Mouse (Mus musculus) frontal cortex, adult (tissue): ENCODE results near the gene Gm20388.

ENCODE experiments used
- ATAC-seq: cut with Nextera tagmentation; 2 replicates; pipeline ENCODE4 v1.9.2; 2017; ENCODE audit warnings: mild to moderate bottlenecking, moderate library complexity, mixed read lengths; ENCODE audit not compliant: low TSS enrichment

The Gm20388 gene

DNA sequence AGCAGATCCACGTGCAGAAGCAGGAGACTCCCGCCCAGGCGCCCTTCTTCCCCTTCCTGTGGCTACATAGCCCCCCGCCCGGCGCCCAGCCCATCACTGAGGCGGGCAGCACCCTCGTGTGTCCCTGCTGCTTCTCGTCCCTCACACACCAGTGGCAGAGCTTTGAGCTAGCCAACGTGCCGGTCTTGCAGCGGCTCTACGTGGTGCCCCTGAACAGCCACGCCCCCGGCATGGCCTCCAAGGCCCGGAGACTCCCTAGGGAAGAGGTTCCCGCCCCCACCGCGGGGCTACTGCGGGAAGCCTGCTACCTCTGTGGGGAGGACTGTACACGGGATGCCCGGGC is 318.9 kb downstream of the Gm20388 start:
- no peak for ATAC-seq

DNA sequence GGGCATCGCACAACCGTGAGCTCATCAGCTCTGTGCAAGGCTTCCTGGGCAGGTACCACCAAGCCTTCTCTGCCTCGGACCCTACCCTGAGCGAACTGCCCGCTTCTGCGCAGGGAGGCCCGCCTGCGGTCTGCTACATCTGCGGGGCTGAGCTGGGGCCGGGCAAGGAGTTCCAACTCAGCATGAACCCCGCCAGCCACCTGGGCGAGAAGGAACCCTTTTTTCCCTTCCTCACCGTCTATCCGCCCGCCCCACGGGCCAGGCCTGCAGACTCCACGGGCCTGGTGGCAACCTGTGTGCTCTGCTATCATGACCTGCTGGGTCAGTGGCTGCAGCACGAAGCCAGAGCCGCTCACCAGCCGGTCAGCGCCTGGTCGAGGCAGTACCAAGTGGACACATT is 319.4 kb downstream of the Gm20388 start:
- ATAC-seq = no peak

DNA sequence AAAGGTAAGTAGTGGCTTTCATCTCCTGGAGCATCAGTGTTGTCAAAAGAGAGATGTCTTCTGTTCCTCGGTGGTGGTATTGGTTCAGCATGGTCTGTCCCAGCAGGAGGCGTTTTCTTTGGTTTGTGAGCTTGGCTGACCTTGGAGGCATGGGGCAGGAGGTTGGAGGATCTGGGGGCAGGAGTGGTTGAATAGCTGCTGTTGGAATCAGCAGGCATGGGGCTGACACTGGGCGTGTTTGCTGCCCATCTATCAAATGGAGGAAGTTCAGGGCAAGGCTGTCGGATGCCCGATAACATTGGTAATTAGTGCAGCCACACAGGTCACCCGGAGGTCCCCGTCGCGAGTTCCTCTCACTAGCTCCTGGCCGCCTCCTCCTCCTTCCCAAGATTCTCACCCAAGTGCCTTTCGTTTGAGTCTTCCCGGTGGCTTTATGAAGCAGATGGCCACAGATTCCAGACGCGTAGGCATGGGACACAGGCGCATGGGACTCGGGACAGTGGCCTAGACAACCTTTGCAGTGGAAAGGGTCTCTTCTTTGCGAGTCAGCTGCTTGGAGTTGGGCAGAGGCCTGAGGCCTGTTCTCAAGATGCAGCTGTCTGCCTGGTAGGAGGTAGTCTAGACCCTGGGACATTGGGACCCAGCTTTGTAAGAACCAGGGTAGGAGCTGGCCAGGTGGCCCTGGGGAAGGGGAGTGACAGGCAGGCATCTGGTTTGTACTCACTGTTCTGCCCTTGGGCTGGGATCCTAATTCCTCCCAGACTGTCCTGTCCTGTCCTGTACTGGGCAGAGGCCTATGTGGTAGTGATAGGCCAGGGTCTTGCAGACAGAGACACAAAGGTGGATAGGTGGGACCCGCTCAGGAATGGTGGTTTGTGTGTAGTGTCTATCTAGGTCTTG is 320.3 kb downstream of the Gm20388 start:
- no peak for ATAC-seq

DNA sequence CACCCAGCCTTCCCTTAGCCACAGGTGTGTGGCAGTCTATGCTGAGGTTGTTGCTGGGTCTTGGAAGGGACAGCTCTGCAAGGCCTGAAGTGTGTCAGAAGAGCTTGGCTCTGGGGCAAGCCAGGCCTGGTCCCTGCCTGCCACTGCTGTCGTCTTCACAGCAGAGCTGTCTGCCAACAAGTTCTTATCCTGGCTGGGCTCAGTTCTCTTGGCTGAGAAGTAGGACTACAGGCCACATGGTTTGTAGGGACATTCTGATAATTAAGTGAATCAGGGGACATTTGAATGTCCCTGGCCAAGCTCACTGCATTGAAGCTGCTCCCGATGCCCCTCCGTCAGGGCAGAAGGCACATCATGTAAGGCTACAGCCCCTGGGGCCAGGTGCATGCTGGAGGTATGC is 321.2 kb downstream of the Gm20388 start:
- no peak for ATAC-seq

DNA sequence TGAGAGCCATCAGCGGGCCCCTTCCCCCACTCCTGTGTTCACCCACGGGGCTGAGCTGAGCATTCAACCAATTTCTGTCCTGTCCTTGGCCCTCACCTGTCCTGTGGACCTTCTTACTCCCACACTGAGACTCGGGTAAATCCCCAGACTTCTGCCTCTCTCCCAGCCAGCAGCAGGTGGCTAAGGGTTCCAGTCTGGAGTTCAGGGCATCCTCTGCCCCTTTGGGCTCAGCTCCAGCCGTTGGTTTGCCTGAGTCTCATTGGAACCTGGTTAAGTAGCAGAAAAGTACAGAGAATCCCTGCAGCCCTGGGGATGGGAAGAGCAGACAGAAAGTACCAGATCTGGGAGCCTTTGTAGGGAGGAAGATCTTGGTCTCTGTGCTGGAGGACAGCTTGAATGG is 321.8 kb downstream of the Gm20388 start:
- no peak for ATAC-seq

DNA sequence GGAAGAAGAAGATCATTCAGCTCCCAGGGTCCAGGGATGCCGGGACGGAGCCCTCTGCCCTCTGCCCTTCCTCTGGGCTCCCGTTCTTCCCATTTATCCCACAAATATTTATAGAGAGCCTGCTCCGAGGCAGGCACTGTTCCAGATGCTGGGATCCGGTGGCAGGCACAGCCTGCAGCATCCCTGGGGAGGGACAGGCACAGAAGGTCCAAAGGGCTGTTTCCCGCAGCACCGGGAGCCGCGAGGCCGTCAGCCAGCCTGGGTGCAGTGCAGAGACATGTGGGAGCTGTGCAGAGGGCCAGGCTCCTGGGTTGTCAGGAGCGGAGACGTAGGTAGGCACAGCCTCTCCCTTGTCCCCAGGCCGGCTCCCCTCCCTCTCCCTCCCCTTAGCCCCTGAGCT is 322.3 kb downstream of the Gm20388 start:
- no peak for ATAC-seq

DNA sequence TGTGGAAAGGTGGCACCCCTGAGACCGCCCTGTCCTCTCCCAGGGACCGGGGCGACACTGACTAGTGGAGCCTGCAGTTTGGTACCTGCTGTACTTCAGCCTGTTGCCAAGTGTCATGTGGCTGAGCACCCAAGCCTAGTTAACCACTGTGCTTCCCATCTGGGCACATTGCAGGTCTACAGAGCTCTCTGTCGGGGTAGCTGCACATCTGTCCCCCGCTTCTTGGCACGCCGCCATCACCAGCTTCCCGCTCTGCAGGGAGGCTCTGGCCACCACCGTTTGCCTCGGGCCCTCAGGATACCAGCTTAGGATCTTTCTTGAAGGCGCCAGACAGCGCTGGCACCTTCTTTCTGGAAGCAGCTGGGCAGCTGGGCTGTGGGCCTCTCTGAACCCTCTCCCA is 323.8 kb downstream of the Gm20388 start:
- no peak for ATAC-seq

DNA sequence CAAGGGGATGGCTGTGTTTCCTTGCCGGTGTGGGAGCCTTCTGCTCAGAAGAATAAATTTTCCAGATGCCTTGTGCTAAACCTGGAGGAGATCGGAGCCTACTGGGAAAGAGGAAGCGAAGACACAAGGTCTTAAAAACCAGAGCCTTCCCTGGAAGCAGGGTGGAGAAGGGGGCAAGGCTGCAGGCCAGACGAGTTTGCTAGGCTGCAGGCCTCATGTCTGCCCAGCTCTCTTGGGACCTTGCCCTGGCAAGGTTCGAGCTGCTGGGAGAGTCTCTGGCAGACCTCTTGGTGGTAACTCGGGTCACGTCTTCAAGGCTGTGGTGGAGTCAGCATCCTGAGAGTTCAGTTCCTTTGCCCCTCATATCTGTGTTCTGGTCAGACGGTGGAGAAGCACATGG is 324.2 kb downstream of the Gm20388 start:
- ATAC-seq = peak; percentile 27; the same call in 1 of the 2 replicates

DNA sequence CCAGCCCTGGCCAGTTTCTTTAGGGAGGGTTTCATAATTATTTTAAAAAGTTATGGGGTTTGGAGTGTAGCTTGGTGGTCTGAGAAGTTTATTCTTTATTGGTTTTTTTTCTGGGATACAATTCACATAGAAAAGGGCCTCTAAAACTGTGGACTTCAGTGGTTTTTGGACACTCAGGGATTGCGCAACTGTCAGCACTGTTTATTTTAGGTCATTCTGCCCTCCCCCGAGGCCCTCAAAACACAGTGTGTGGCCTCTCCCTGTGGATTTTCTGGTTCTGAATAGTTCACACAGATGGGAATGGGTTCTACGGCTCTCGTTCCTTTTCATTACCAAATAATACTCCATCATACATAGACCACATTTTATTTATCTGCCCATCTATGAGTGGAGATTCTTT is 332.6 kb downstream of the Gm20388 start:
- ATAC-seq = no peak

DNA sequence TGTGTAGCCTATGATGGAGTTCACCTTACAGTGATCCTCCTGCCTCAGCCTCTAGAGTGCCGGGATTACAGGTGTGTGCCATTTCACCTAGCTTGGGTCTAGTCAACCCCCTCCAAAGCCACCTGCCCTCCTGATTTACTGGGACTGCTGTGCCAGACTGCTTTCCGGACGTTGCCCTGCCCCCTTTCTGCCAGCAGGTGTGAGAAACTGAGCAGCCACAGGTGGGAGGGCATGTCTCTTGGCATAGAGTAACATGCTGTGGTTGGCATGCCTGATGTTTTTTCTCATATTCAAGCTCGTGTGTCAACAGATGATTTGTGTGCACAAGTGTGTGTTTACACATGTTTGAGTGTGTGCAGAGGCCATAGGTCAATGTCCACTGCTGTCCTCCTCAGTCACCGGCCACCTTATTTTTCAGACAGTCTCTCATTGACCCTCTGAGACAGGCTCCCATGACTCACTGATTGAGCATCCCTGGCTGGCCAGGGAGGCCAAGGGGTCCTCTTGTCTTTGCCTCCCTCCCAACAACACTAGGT is 333.3 kb downstream of the Gm20388 start:
- ATAC-seq = no peak

DNA sequence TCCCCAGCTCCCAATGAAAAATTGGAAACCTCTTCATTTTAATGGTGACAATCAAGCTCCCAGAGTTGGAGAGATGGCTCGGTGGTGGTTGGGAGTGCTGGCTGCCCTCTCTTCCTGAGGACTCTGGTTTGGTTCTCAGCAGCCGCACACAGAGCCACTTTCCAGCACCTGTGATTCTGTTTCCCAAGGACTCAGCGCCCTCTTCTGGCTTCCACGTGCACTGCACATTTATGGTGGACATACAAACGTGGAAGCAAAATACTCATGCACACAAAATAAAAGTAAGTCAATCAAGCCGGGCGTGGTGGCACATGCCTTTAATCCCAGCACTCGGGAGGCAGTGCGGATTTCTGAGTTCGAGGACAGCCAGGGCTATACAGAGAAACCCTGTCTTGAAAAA is 333.9 kb downstream of the Gm20388 start:
- no peak for ATAC-seq

DNA sequence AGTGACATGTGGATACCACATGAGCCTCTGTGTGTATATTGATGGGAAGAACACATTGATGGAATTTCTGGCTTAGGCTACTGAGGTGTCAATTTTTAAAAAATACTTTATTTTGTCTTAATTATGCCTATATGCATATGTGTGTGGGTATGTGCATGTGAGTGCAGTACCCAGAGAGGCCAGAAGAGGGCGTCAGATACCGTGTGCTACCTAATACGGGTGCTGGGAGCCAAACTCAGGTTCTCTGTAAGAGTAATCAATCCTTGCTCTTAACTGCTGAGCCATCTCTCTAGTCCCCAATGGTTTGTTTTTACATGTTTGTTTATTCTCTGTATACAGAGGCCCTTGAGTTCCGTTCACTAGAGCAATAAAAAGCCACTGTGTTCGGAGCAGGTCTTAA is 337.0 kb downstream of the Gm20388 start:
- no peak for ATAC-seq

DNA sequence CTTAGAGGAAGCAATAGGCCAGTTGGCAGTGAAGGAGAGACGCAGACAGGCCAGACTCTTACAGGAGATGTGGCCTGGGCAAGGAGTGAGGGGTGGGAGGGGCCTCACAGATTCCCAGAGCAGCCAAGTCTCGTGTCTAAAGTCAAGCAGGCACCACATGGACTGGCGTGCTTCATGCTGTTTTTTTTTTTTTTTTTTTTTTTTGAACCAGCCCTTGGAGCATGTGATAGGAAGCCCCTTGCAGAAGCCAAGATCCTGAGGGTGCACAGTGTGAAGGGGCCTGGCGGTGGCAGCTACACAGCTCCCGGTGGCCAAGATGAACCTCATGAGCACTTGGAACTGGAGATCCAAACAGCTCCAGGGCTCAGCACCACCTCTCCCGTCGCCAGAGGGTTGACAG is 337.4 kb downstream of the Gm20388 start:
- no peak for ATAC-seq

DNA sequence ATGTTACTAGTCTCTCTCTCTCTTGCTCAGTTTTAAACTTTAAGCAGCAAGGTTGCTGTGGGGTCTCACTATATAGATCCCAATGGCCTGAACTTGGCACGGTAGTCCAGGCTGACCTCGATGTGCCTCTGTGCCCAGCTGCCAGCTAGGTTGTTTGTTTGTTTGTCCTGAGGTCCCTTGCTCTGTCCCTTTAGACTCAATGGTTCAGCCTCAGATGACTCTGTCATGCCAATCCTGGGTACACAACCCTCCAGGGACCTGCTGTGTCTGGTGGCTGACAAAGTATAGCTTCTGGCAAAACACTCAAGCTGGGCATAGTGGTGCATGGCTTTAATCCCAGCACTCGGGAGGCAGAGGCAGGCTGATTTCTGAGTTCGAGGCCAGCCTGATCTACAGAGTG is 337.8 kb downstream of the Gm20388 start:
- no peak for ATAC-seq

DNA sequence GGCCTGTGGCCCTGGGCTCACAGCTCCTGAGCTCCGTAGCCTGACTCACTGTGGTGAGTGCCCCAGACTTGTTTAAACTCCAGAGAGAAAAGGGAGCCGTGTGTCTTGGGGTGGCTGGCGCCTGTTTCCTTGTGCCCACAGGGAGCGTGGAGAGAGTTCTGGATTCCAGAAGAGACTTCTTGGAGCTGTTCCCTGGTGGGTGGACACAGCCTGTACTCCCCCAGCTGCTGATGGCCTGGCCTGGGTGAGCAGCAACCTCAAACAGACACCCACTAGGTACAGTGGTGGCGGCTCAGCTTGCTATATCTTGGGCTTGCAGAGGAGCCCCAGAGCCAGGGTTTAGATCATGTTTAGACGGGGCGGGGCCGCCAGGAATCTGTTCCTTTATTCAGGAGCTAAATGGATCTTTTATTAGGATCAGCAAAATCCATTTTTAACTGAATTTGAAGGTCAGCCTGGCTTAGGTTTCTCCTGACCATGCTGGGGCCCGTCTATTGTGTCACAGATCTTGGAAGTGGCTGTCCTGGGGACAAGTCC is 339.2 kb downstream of the Gm20388 start:
- ATAC-seq = no peak

DNA sequence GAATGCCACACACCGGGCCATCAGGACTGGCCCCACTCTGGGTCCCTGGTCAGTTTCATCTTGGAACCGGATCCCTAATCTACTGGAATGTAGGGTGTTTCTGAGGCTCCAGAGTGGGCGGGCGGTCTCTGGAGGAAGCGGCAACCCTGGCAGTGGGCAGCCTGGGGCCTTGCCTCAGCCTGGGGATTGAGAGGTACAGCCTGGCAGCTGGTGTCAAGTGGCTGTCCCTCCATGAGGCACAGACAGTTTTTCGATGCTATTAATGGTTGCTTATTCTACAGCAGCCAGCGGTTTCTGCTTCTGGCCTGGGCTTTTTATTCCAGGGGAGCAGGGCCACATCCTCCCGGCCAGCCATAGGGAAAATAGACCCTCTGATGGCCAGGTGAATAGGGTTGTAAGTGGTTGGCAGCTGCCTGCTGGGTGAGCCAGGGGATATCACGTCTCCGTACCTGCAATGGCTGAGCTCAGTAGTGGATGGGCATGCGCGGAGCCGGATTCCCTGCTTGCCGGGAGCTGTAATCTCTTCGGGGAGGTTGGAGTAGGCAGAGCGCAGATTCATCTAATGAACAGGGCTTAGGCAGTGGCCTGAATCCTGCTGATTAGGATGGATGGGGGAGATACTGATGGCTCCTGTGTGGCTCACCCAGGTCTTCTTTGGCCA is 340.2 kb downstream of the Gm20388 start:
- ATAC-seq = peak; percentile 69

DNA sequence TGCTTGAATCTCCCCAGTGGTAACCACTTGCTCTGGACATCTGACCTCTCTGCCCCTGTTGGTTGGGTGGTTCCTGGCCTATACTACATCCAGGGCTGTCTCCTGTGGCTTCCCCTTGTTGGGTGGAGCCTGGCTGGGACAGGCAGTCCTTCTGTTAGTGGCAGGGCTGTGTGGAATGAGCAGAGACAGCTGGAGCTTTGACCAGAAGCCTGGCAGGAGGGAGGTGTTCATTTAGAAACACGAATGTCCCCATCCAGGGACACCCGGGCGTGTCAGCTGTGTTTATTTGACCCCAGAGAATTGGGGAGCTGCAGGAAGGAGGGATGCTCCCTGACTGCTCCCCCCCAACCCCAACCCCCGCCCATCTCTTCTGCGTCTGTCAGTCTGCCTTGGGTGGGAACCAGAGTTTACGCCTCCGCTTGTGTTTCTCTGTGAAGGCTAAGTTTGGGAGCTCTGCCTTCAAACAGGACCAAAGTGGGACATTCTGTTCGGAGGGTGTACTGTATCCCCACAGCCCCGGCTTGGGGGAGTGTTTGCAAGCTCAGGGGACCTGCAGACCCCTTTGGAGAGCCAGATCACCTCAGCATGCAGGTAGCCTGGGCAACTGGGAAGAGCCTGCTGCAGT is 340.9 kb downstream of the Gm20388 start:
- ATAC-seq = peak; percentile 77

DNA sequence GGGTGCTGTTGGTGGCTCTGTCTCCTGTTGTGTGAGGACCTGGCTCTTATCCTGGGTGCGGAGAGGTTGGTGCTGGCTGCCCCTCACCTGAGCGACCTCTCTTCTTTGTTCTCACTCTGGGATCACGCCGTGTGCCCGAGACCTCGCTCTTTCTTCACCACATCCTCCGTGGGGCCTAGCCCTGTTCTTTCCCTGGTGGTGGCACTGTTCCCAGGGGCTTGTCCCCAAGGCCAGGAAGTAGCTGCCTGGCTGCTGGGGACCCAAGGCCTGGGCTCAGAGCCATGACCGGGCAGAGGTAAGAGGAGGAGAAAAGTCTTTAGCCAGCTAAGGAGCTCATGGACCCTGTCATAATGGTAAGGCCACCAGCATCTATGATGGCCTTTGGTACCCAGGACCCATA is 343.0 kb downstream of the Gm20388 start:
- ATAC-seq = no peak

DNA sequence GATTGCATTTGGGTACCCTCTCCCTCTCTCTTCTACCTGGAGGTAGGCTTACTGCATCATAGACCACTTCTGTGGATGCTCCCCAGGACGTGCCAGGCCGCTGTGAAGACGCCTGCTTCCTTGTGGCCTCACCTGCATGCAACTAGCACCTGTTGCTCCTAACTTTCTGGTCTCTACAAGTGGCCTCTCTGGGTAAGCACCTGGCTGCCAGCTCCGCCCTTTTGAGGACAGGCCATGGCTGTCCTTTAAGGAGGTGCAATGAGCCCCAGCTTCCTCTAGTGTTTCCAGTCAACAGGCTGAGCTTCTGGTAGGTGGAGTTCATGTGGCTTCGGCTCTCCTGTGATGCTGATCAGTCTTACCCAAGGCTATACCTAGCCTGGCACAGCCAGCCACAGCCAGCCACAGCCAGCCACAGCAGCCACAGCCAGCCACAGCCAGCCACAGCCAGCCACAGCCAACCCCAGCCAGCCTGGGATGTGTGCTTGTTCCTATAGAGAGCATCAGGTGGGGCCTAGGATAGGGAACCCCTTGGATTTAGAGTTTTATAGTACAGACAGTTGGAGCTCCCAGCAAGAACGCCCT is 344.9 kb downstream of the Gm20388 start:
- ATAC-seq = no peak

DNA sequence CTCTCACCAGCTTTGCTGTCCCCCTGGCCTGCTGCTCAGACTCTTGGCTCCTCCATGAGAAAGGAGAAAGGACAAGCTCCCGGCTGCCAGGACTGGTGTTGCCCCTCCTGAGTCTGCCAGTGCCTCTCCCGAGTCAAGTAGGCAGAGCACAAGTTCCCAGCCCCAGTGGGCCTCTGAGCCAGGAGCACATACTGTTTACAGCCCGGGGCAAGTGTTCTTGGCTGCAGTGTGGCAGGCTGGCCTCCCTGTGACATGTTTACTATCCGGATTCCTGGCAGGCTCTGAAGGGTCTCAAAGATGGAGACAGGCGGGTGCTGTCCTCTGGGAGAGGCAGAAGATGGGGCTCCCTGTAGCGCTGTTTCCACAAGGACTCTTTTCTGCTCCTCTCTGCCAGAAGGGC is 346.3 kb downstream of the Gm20388 start:
- ATAC-seq = no peak

DNA sequence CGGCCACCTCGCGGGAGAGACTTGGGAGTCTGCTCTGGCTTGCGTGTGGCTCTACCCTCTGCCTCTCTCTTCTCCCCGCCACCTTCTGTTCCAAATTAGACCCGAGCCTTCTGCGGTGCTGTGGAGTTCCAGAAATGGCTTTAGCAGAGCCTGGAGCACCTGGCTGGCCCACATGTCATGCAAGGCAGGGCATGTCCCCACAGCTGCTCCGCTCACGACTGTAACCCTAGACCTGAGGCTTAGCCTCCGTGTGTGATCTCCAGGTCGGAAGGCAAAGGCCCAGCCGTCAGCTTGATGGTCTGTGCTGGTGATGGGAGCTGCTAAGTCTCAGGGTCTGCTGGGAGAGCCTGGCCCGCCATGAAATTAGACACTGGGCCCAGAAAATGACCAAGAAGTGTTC is 348.6 kb downstream of the Gm20388 start:
- no peak for ATAC-seq

DNA sequence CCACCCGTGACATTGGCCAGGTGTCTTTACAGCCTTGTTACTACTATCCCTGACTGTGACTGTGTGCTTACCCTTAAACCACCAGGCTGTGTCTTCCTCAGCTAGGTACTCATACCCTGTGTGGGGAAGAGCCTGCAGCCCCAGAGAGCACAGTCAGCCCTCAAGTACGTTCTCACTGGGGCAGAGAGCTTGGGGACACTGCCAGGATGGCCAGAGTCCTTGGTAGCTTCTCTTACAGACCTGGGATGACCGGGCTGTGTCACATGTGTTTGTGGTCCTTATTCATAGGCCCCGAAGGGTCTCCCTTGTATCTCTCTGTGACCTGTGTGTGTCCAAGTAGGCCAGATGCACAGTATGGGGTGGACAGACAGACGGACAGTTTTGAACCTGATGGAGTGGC is 350.0 kb downstream of the Gm20388 start:
- ATAC-seq = no peak
